Mouse (Mus musculus): ENCODE results near the gene Ucp1. TPM values are rescaled to one million over a fixed set of nuclear protein-coding genes. Genes with fewer than 3 reads are reported as not detected.
A peak's percentile ranks its signal among the peaks of the same experiment; 100 is the strongest.
"Not testable (repeated sequence)": the region's sequence is repeated elsewhere in the genome, so short reads cannot be mapped to it uniquely, and the experiment has no call there.

Ucp1 gene
- total and polyA plus RNA-seq, 3 experiments: not detected

DNA sequence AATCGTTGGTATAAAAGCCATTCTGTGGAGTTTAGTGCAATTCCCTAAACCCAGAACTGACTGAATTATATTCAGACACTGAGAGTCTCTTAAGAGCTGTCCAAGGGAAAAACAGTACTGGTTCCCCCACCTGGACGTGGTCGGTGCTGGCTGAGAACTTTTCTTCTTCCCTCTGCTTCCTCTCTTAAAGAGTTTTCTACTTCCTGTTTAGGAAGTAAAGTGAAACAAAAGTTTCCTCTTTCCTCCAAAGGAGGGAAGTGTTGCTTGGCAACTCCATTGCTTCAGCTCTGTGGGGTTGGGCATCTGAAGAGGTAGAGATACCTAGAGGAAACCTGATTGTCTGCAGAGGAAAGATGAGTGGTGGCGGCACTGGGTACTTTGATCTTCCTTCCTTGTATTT, 7.2 kb downstream of the Ucp1 start:
- ATAC-seq (ENCODE audit: extremely low read depth, insufficient number of reproducible peaks, low FRiP score, poor library complexity, severe bottlenecking) (no peak), DNase-seq (ENCODE audit: low spot score) (no peak)
- H3K4me3 ChIP-seq (ENCODE audit: low read depth, low read length): no peak overlapping the region
- H3K4me1 ChIP-seq (ENCODE audit: insufficient read depth, low read depth, low read length): no peaks in the 10 kb centered on the region
- peaks cover 4% of the 10 kb centered on the region; the same call in 1 of the 2 replicates for H3K27me3 ChIP-seq (ENCODE audit: insufficient read depth, low read length)
- H3K36me3 ChIP-seq (replicated peaks): no peaks in the 10 kb centered on the region
- no peak for TF ChIP-seq TAL1 (conservative IDR thresholded peaks at IDR 0.05; ENCODE audit: low read depth, low read length)
- no peak for TF ChIP-seq CTCF (IDR thresholded peaks at IDR 0.05; ENCODE audit: low read depth, low read length)
- no peak for TF ChIP-seq GATA2 (IDR thresholded peaks at IDR 0.05; ENCODE audit: borderline replicate concordance, low read depth, low read length)
- no peak for TF ChIP-seq GATA1 (IDR thresholded peaks at IDR 0.05; ENCODE audit: borderline replicate concordance, low read length)
- no peak for TF ChIP-seq POLR2AphosphoS5 (IDR thresholded peaks at IDR 0.05; ENCODE audit: insufficient replicate concordance, low read depth, low read length)
- no peaks in the 10 kb centered on the region; the same call in 1 of the 2 replicates for H3K9me3 ChIP-seq (replicated peaks)

DNA sequence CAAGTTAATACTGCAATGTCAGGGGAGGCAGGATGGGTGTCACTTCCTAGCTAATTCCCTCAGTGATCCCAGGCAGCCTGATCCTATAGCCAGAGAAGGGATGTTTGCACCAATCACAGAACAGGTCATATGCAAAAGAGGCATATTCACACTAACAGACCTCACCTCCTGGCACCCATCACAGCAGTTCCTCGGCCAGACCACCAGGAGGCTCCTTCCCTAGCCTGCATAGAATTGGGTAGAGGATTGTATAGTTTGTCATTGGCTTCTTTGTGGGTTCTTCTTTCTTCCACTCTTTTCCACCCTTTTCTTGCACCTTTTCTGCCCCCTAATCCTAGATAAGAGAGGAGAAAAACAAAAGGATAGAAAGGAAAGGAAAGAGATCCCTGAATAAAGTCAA, 10.0 kb downstream of the Ucp1 start:
- ATAC-seq (ENCODE audit: extremely low read depth, insufficient number of reproducible peaks, low FRiP score, poor library complexity, severe bottlenecking) (no peak), DNase-seq (ENCODE audit: low spot score) (no peak)
- H3K27me3 ChIP-seq (ENCODE audit: insufficient read depth, low read length): peaks cover 1% of the 10 kb centered on the region; the same call in 1 of the 2 replicates
- H3K9me3 ChIP-seq (replicated peaks): no peaks in the 10 kb centered on the region; the same call in 1 of the 2 replicates
- H3K36me3 ChIP-seq (replicated peaks): no peaks in the 10 kb centered on the region
- H3K4me1 ChIP-seq (ENCODE audit: insufficient read depth, low read depth, low read length): no peaks in the 10 kb centered on the region
- TF ChIP-seq GATA2 (IDR thresholded peaks at IDR 0.05; ENCODE audit: borderline replicate concordance, low read depth, low read length): no peak
- peak; percentile 40; the same call in 1 of the 2 replicates for TF ChIP-seq CTCF (IDR thresholded peaks at IDR 0.05; ENCODE audit: low read depth, low read length)
- no peak for TF ChIP-seq GATA1 (IDR thresholded peaks at IDR 0.05; ENCODE audit: borderline replicate concordance, low read length)
- no peak overlapping the region for H3K4me3 ChIP-seq (ENCODE audit: low read depth, low read length)

DNA sequence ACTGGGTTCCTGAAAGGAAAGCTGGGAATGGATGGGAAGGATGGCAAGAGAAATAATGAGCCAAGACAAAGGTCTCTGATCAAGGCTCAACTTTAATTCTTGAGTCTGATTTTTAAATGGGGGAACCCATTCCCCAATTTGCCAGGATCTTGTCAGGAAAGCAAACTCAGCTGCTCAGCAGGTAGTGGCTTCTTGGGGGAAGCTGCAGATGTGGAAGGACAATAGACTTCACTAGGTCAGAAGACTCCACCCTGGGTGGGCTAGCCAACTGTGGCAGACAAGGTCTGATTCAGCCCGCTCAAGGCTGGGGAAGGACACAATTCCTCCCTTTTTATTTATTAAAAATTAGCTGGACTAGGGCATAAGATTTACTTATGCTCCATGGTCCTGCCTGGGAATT, 14.8 kb downstream of the Ucp1 start:
- H3K36me3 ChIP-seq (replicated peaks): no peaks in the 10 kb centered on the region
- DNase-seq (ENCODE audit: low spot score): no peak
- H3K4me3 ChIP-seq (ENCODE audit: low read depth, low read length): no peak overlapping the region
- no peaks in the 10 kb centered on the region for H3K4me1 ChIP-seq (ENCODE audit: insufficient read depth, low read depth, low read length)
- TF ChIP-seq POLR2AphosphoS5 (IDR thresholded peaks at IDR 0.05; ENCODE audit: insufficient replicate concordance, low read depth, low read length) (no peak), CTCF (IDR thresholded peaks at IDR 0.05; ENCODE audit: low read depth, low read length) (no peak), GATA2 (IDR thresholded peaks at IDR 0.05; ENCODE audit: borderline replicate concordance, low read depth, low read length) (no peak), TAL1 (conservative IDR thresholded peaks at IDR 0.05; ENCODE audit: low read depth, low read length) (no peak), GATA1 (IDR thresholded peaks at IDR 0.05; ENCODE audit: borderline replicate concordance, low read length) (no peak)
- ATAC-seq (ENCODE audit: extremely low read depth, insufficient number of reproducible peaks, low FRiP score, poor library complexity, severe bottlenecking): no peak
- no peaks in the 10 kb centered on the region; the same call in 1 of the 2 replicates for H3K9me3 ChIP-seq (replicated peaks)
- H3K27me3 ChIP-seq (ENCODE audit: insufficient read depth, low read length): no peaks in the 10 kb centered on the region

DNA sequence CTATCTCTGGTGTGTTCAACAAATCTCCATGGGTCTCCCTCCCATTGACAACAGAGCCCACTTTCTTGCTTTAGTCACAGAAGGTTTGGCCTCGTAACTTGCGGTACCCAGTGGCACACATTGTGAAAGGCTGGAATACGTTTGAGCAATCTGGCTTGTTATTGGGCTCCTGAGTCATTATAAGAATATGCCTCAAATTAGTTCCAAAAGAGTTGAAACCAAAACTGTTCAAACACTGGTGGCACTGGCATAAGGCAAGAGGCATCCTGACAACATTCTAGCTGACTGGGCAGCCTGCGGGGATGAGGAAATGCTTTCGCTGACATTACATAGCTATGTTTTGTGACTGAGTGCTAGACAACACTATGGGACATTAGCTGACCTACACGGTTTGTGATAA, 19.7 kb downstream of the Ucp1 start:
- Histone ChIP-seq H3K36me3 (replicated peaks) (peaks cover 2% of the 10 kb centered on the region), H3K9me3 (replicated peaks) (no peaks in the 10 kb centered on the region), H3K4me1 (ENCODE audit: insufficient read depth, low read depth, low read length) (no peaks in the 10 kb centered on the region), H3K27me3 (ENCODE audit: insufficient read depth, low read length) (no peaks in the 10 kb centered on the region), H3K4me3 (ENCODE audit: low read depth, low read length) (no peak overlapping the region)
- TF ChIP-seq POLR2AphosphoS5 (IDR thresholded peaks at IDR 0.05; ENCODE audit: insufficient replicate concordance, low read depth, low read length) (no peak), GATA1 (IDR thresholded peaks at IDR 0.05; ENCODE audit: borderline replicate concordance, low read length) (no peak), CTCF (IDR thresholded peaks at IDR 0.05; ENCODE audit: low read depth, low read length) (no peak), TAL1 (conservative IDR thresholded peaks at IDR 0.05; ENCODE audit: low read depth, low read length) (no peak), GATA2 (IDR thresholded peaks at IDR 0.05; ENCODE audit: borderline replicate concordance, low read depth, low read length) (no peak)
- DNase-seq (ENCODE audit: low spot score): no peak
- ATAC-seq (ENCODE audit: extremely low read depth, insufficient number of reproducible peaks, low FRiP score, poor library complexity, severe bottlenecking): no peak

- not testable (repeated sequence) for H3K4me3 ChIP-seq (ENCODE audit: low read depth, low read length); H3K27me3 ChIP-seq (ENCODE audit: insufficient read depth, low read length); ATAC-seq (ENCODE audit: extremely low read depth, insufficient number of reproducible peaks, low FRiP score, poor library complexity, severe bottlenecking); DNase-seq (ENCODE audit: low spot score); H3K9me3 ChIP-seq (replicated peaks); H3K4me1 ChIP-seq (ENCODE audit: insufficient read depth, low read depth, low read length)
- peaks cover 36% of the 10 kb centered on the region for H3K36me3 ChIP-seq (replicated peaks)
Observed at GRCm38 (mm10) chr8:83315084-83315483, 24.9 kb downstream of the Ucp1 start.

DNA sequence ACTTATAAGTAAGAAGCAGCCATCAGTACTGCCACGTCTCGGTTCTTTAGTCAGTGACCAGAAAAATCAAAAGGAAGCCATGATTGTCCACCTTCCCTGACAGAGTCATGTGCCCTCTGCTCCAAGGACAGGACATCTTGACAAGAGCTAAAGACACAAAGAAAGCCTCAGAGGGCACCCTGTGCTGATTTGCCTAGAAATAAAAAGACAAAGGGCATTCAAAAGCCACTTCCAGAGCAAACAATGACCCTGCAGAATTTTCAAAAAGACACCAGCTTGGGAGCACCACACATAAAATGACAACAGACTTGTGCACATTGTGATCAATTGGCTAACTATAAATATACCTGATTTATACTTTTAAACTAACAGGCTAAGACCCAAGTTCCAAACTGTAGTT, 25.5 kb downstream of the Ucp1 start:
- DNase-seq (ENCODE audit: low spot score) (no peak), ATAC-seq (ENCODE audit: extremely low read depth, insufficient number of reproducible peaks, low FRiP score, poor library complexity, severe bottlenecking) (no peak)
- Histone ChIP-seq H3K27me3 (ENCODE audit: insufficient read depth, low read length) (no peaks in the 10 kb centered on the region), H3K4me3 (ENCODE audit: low read depth, low read length) (no peak overlapping the region), H3K9me3 (replicated peaks) (no peaks in the 10 kb centered on the region), H3K4me1 (ENCODE audit: insufficient read depth, low read depth, low read length) (no peaks in the 10 kb centered on the region), H3K36me3 (replicated peaks) (peaks cover 40% of the 10 kb centered on the region)
- TF ChIP-seq CTCF (IDR thresholded peaks at IDR 0.05; ENCODE audit: low read depth, low read length): no peak

- TF ChIP-seq TAL1 (conservative IDR thresholded peaks at IDR 0.05; ENCODE audit: low read depth, low read length) (no peak), CTCF (IDR thresholded peaks at IDR 0.05; ENCODE audit: low read depth, low read length) (no peak), POLR2AphosphoS5 (IDR thresholded peaks at IDR 0.05; ENCODE audit: insufficient replicate concordance, low read depth, low read length) (no peak), GATA2 (IDR thresholded peaks at IDR 0.05; ENCODE audit: borderline replicate concordance, low read depth, low read length) (no peak), GATA1 (IDR thresholded peaks at IDR 0.05; ENCODE audit: borderline replicate concordance, low read length) (no peak)
- ATAC-seq (ENCODE audit: extremely low read depth, insufficient number of reproducible peaks, low FRiP score, poor library complexity, severe bottlenecking): no peak
- Histone ChIP-seq H3K36me3 (replicated peaks) (peaks cover 59% of the 10 kb centered on the region), H3K4me1 (ENCODE audit: insufficient read depth, low read depth, low read length) (peaks cover 3% of the 10 kb centered on the region; the same call in 1 of the 2 replicates), H3K27me3 (ENCODE audit: insufficient read depth, low read length) (no peaks in the 10 kb centered on the region), H3K9me3 (replicated peaks) (no peaks in the 10 kb centered on the region), H3K4me3 (ENCODE audit: low read depth, low read length) (no peak overlapping the region)
- DNase-seq (ENCODE audit: low spot score): no peak
Observed at GRCm38 (mm10) chr8:83320543-83320942, 30.4 kb downstream of the Ucp1 start.

Data from G1E (cell line).